Mouse (Mus musculus): ENCODE data around the gene Fbxl8. TPM values are rescaled to one million over a fixed set of nuclear protein-coding genes. Genes with fewer than 3 reads are reported as not detected.

Gene Fbxl8
- total RNA-seq, 2 experiments from 2014 or later = 3.2 to 3.5 TPM

GRCm38 (mm10) chr8:105299962-105300361 lies 35.5 kb downstream of the Fbxl8 start:
- no peak for DNase-seq (ENCODE audit: low spot score in 2 of 2)

GRCm38 (mm10) chr8:105303396-105303795 lies 38.9 kb downstream of the Fbxl8 start:
- no peak for DNase-seq (ENCODE audit: low spot score in 2 of 2)

GRCm38 (mm10) chr8:105303874-105304273 lies 39.4 kb downstream of the Fbxl8 start:
- no peak for DNase-seq (ENCODE audit: low spot score in 2 of 2)

- no peak for DNase-seq (ENCODE audit: low spot score in 2 of 2)
These were observed 40.1 kb downstream of the Fbxl8 start for GRCm38 (mm10) chr8:105304325-105305210.

- DNase-seq (ENCODE audit: low spot score in 2 of 2) = no peak
These were observed 41.0 kb downstream of the Fbxl8 start, which contains the start of gene Elmo3 for GRCm38 (mm10) chr8:105305211-105306145. Elmo3 (plus strand) TSS chr8:105305601.

- no peak for DNase-seq (ENCODE audit: low spot score in 2 of 2)
These were observed 41.8 kb downstream of the Fbxl8 start for GRCm38 (mm10) chr8:105306146-105306691.

GRCm38 (mm10) chr8:105307670-105308069 lies 43.2 kb downstream of the Fbxl8 start:
- DNase-seq (ENCODE audit: low spot score in 2 of 2) = no peak

GRCm38 (mm10) chr8:105308428-105308827 lies 44.0 kb downstream of the Fbxl8 start:
- DNase-seq (ENCODE audit: low spot score in 2 of 2) = no peak

GRCm38 (mm10) chr8:105309142-105309847 lies 44.8 kb downstream of the Fbxl8 start:
- DNase-seq (ENCODE audit: low spot score in 2 of 2) = no peak

GRCm38 (mm10) chr8:105310118-105310517 lies 45.7 kb downstream of the Fbxl8 start:
- no peak for DNase-seq (ENCODE audit: low spot score in 2 of 2)

- DNase-seq (ENCODE audit: low spot score in 2 of 2) = no peak
These were observed 47.3 kb downstream of the Fbxl8 start for GRCm38 (mm10) chr8:105311718-105312117.

- DNase-seq (ENCODE audit: low spot score in 2 of 2) = no peak
These were observed 48.5 kb downstream of the Fbxl8 start for GRCm38 (mm10) chr8:105312891-105313481.

GRCm38 (mm10) chr8:105313622-105314402 lies 49.4 kb downstream of the Fbxl8 start:
- no peak for DNase-seq (ENCODE audit: low spot score in 2 of 2)

GRCm38 (mm10) chr8:105315073-105315769 lies 50.8 kb downstream of the Fbxl8 start:
- no peak for DNase-seq (ENCODE audit: low spot score in 2 of 2)

- DNase-seq (ENCODE audit: low spot score in 2 of 2) = no peak
These were observed 53.5 kb downstream of the Fbxl8 start for GRCm38 (mm10) chr8:105317941-105318340.

- DNase-seq (ENCODE audit: low spot score in 2 of 2) = no peak
These were observed 54.3 kb downstream of the Fbxl8 start for GRCm38 (mm10) chr8:105318662-105319190.

All from adrenal gland, postnatal 4 days (tissue).